Mouse (Mus musculus) forebrain, postnatal 0 days (tissue): ENCODE measurements around the gene Mettl14. TPM values are rescaled to one million over a fixed set of nuclear protein-coding genes. Genes with fewer than 3 reads are reported as not detected.
A peak's percentile ranks its signal among the peaks of the same experiment; 100 is the strongest.

ENCODE experiments used
- ATAC-seq: fragments of 200-750 bp; cut with Nextera tagmentation; 2 replicates; pipeline ENCODE4 v1.8.0; 2017; ENCODE audit warnings: mild to moderate bottlenecking, moderate library complexity
- DNase-seq: peaks from one replicate; pipeline ENCODE4 v3.0.0-alpha.2; 2015
- H3K27ac ChIP-seq: fragments of 300-500 bp; sonication (generic); 2 replicates; pipeline ENCODE4 v1.5.1; 2014; ENCODE audit warnings: low read depth, mild to moderate bottlenecking, antibody characterized with exemption, low read length, moderate library complexity, mixed read lengths
- H3K27me3 ChIP-seq: fragments of 300-500 bp; sonication (generic); 2 replicates; pipeline ENCODE4 v1.6.1; 2014; ENCODE audit warnings: mild to moderate bottlenecking, low read length, mixed read lengths; ENCODE audit not compliant: insufficient read depth
- H3K36me3 ChIP-seq: fragments of 300-500 bp; sonication (generic); 2 replicates; pipeline ENCODE4 v1.6.1; 2014; ENCODE audit warnings: mild to moderate bottlenecking, moderate library complexity; ENCODE audit not compliant: insufficient read depth
- H3K4me1 ChIP-seq: fragments of 300-500 bp; sonication (generic); 2 replicates; pipeline ENCODE4 v1.6.1; 2014; ENCODE audit warnings: antibody characterized with exemption; ENCODE audit not compliant: insufficient read depth
- H3K4me2 ChIP-seq: fragments of 300-500 bp; sonication (generic); 2 replicates; pipeline ENCODE4 v1.6.1; 2014; ENCODE audit warnings: low read depth, mild to moderate bottlenecking, moderate library complexity
- H3K4me3 ChIP-seq: fragments of 300-500 bp; sonication (generic); 2 replicates; pipeline ENCODE4 v1.5.1; 2014; ENCODE audit warnings: low read depth, low read length, mixed read lengths
- H3K9ac ChIP-seq: fragments of 300-500 bp; sonication (generic); 2 replicates; pipeline ENCODE4 v1.6.1; 2014; ENCODE audit warnings: mild to moderate bottlenecking
- H3K9me3 ChIP-seq: fragments of 300-500 bp; sonication (generic); 2 replicates; pipeline ENCODE4 v1.6.1; 2016; ENCODE audit warnings: low read length
- CTCF ChIP-seq: sonication (generic); IDR thresholded peaks from 2 replicates; pipeline ENCODE4 v1.5.1; 2016; ENCODE audit warnings: antibody characterized with exemption, control low read depth, low read depth
- WGBS: fragments of 180-500 bp; shearing (Covaris S2); extraction: QIAGEN DNeasy Blood & Tissue Kit; methylation state at CpG from one replicate; pipeline ENCODE4 v1.1.7; 2014; 5-methylcytosine and 5-hydroxymethylcytosine counted together
- polyA plus RNA-seq: library from polyadenylated mRNA; unstranded; fragments of >200 nt; fragmentation: Nextera tagmentation; extraction: Ambion mirVana; gene quantifications from 2 replicates; pipeline ENCODE4 v1.2.1, GENCODE M21; 2015
- total RNA-seq: library from RNA; depleted of rRNA; stranded (reverse); fragments of >200 nt; gene quantifications from 2 replicates; pipeline ENCODE4 v1.2.3, GENCODE M21; 2014; rRNA removed

The Mettl14 gene
- total RNA-seq (6.1 and 8.7 TPM in 2 replicates), polyA plus RNA-seq (9.6 and 14.9 TPM in 2 replicates)

DNA sequence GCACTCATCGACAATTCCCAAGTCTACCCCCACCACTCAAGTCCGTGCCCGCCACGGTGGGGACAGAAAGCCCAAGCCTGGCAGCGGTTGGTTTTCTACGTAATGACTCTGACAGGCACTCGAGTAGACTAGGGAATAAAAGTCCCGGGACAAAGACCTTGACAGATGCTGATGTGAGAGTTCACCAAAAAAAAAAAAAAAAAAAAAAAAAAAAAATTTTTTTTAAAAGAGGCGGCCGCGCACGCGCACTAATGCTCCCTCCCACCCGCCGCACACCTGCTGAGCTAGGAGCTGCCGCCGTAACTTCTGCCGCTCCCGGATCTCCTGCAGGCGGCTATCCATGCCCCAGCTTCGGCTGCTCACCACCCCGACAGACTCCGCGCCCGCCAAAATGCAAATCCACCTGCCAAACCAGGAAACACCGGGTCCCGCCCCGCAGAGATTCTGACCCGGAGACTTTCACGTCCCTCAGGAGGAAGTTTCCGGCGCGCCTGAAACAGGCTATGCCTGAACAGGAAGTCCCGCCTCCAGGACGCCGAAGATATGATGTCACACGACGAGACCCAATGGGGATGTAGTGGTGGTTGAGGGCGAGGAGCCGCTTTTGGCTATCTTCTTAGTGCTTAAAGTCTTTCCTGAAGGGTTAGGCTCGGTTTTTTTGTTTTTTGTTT, at the start of gene Mettl14:
Gene Mettl14 (minus strand): TSS at position 623 of the 671 bp plus-strand sequence.
- WGBS = under 1% methylated on average over 41 of the region's 41 CpGs
- no peaks in the 10 kb centered on the region for H3K27me3 ChIP-seq
- H3K36me3 ChIP-seq = peaks cover 8% of the 10 kb centered on the region; the same call in 1 of the 2 replicates
- peak within 1 kb of the TSS; percentile 47 for H3K9ac ChIP-seq
- H3K27ac ChIP-seq = peak within 1 kb of the TSS; percentile 80
- H3K4me3 ChIP-seq = peak within 1 kb of the TSS; percentile 46
- ATAC-seq (peak; percentile 100), DNase-seq (peak; percentile 99)
- no peaks in the 10 kb centered on the region for H3K9me3 ChIP-seq
- H3K4me2 ChIP-seq = peak within 1 kb of the TSS; percentile 65
- H3K4me1 ChIP-seq = peaks cover 12% of the 10 kb centered on the region
- TF ChIP-seq CTCF = no peak

DNA sequence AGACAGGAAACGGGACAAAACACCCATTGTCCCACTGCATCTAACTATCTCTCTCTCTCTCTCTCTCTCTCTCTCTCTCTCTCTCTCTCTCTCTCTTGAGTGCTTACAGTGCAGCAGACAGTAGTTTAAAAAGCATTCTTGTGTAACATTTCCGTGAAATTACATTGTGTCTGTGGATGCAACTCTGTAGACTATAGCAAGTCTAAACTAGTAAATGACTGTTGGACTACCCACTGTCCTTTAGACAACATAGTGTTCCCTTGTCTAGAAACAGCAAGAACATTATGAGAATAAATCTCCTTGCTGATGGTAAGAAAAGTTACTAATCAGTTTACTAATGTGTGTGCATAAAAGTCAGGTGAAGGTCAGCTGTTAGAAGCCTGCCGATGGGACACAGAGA, 47.5 kb upstream of the Mettl14 start:
- DNase-seq (no peak), ATAC-seq (no peak)
- H3K4me2 ChIP-seq = no peak overlapping the region
- H3K36me3 ChIP-seq = no peaks in the 10 kb centered on the region
- no peak overlapping the region for H3K9ac ChIP-seq
- H3K9me3 ChIP-seq = no peaks in the 10 kb centered on the region
- H3K4me1 ChIP-seq = no peaks in the 10 kb centered on the region
- no peaks in the 10 kb centered on the region for H3K27me3 ChIP-seq
- no peak for TF ChIP-seq CTCF
- H3K27ac ChIP-seq = no peak overlapping the region
- WGBS = 81% methylated on average over 3 of the region's 3 CpGs
- no peak overlapping the region for H3K4me3 ChIP-seq

DNA sequence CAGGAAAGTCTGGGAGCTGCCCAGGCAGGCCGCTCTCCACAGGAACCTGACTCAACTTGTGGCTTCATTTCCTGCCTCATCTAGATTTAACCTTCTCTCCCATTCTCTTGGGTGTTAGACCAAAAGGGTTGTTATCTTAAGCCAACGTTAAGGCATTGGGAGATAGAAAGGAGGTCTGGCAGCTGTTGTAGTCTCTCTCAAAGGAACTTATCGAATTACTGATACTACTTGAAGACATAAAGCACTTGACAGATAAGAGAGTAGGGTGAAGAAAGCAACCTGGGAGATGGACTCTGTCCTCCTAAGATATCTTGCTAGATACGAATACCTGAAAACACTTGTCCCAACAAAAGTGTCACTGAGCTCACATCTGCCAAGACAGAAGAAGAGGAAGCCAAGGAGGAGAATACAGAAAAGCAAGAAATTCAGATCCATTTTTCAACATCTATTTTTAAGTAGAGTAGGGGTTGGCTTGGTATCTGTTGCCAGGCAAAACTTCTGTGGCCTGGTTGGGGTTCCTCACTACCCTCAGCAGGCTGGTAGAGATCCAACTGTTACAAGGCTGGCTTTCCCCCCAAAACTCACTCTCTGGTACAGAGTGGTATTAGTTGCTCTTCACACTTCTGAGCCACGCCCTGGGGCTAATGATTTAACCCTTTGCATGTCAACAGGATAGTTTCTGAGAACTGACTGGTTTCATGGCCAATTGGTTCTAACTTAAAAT, 46.2 kb upstream of the Mettl14 start:
- ATAC-seq (no peak), DNase-seq (no peak)
- no peak for TF ChIP-seq CTCF
- WGBS = 81% methylated on average over 5 of the region's 5 CpGs
- no peak overlapping the region for H3K4me3 ChIP-seq
- no peaks in the 10 kb centered on the region for H3K27me3 ChIP-seq
- H3K4me2 ChIP-seq = no peak overlapping the region
- H3K27ac ChIP-seq = no peak overlapping the region
- H3K4me1 ChIP-seq = no peaks in the 10 kb centered on the region
- H3K36me3 ChIP-seq = no peaks in the 10 kb centered on the region
- no peaks in the 10 kb centered on the region for H3K9me3 ChIP-seq
- no peak overlapping the region for H3K9ac ChIP-seq

DNA sequence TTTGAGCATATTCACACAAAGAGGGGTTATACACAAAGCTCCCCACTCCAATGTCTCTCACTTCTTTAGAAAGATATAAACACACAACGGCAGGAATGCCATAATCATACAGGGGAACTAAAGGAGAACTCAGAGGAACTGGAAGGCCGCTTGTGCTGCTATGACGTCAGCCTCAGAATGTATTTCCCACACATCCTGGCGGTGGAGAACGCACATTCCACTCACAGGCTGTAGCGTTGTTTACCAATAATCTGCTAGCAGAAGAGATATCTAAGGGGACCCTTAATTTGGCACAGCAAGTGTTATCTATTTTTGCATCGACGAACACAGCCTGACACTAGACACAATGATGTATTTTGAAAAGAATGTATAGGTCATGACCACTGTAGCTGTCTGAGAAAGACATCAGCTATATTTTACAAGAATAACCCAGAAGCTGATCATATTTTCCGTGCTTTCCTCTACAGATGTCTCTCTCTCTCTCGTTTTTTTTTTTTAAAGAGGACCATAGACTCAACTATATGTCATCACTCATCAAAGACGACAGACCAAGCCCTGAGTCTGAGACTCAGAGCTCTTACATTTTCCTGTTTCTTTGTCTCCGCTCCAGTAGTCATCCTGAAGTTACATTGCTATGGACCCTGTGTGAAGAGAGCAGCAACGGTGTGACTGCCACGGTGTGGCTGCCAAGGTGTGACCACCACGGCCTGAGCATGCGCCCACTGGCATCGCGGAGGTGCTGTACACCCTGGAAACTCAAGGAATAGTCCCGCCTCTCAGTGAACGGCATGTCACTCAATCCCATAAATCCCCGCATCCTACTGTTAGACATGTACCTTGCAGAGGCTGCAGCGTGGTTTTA, 43.9 kb upstream of the Mettl14 start:
- Histone ChIP-seq H3K9me3 (no peaks in the 10 kb centered on the region), H3K36me3 (no peaks in the 10 kb centered on the region), H3K9ac (no peak overlapping the region), H3K27me3 (no peaks in the 10 kb centered on the region), H3K4me3 (no peak overlapping the region), H3K4me2 (no peak overlapping the region), H3K27ac (no peak overlapping the region), H3K4me1 (no peaks in the 10 kb centered on the region)
- ATAC-seq (no peak), DNase-seq (no peak)
- no peak for TF ChIP-seq CTCF
- WGBS = 81% methylated on average over 22 of the region's 22 CpGs

DNA sequence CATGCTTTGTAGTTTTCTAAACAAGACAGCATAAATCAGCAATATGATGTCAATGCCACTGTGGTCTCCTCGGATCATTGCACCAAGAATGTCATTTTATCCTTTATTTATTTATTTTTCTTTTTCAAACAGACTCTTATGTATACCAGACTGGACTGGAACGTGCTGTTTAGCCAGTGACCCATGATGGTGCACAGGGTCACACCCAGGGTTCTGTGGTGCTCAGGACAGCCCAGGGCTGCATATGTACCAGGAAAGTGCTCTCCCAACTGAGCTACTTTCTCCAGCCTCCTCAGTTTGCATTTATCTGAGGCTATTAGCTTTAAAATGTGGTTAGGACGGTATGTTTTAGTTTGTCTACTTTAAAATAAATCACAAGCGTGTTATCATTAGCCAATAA, 42.1 kb upstream of the Mettl14 start:
- ATAC-seq (no peak), DNase-seq (no peak)
- H3K4me1 ChIP-seq = no peaks in the 10 kb centered on the region
- H3K27me3 ChIP-seq = no peaks in the 10 kb centered on the region
- no peak overlapping the region for H3K4me3 ChIP-seq
- 70% methylated on average over 4 of the region's 4 CpGs for WGBS
- no peak for TF ChIP-seq CTCF
- H3K9me3 ChIP-seq = no peaks in the 10 kb centered on the region
- H3K36me3 ChIP-seq = no peaks in the 10 kb centered on the region
- no peak overlapping the region for H3K4me2 ChIP-seq
- H3K27ac ChIP-seq = no peak overlapping the region
- H3K9ac ChIP-seq = no peak overlapping the region

DNA sequence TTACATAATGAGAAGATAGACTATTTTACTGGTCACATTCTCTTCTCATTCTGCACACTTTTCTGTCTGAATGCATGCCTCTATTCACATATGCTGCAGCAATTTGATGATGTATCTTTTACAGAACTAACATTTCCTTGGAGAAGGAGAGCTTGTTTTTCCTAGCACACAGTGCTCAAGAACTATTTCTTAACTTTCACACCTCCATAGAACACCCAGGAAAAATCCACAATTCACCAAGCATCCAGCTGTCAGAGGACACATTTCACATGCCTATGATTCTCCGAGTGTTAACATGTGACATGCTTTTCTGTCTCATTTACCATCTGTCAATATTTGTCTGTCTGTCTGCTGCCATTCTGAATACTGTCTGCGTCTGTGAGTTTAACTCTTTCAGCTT, 39.7 kb upstream of the Mettl14 start:
- H3K4me1 ChIP-seq = no peaks in the 10 kb centered on the region
- no peak overlapping the region for H3K9ac ChIP-seq
- H3K9me3 ChIP-seq = no peaks in the 10 kb centered on the region
- ATAC-seq (peak; percentile 75), DNase-seq (no peak)
- 59% methylated on average over 2 of the region's 2 CpGs for WGBS
- no peaks in the 10 kb centered on the region for H3K36me3 ChIP-seq
- TF ChIP-seq CTCF = no peak
- H3K27ac ChIP-seq = no peak overlapping the region
- no peak overlapping the region for H3K4me3 ChIP-seq
- no peaks in the 10 kb centered on the region for H3K27me3 ChIP-seq
- H3K4me2 ChIP-seq = no peak overlapping the region

DNA sequence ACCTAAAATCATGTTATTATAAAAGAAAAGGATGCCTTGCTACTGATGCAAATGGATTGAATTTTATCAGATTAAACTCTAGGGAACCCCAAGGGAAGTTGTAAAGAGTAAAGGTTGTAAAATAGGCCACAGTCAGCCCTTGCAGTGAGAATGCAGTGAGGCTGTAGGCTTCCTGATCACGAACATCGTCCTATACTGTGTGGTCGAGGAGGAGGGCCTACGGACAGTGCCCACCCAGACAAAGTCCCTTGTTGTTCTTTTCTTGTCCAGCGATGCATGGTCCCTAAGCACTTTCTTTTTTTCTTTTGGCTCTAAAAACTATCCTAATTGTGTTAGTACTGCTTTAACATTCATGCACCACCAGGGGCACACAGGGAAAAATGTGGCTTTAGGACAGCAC, 27.3 kb upstream of the Mettl14 start:
- Histone ChIP-seq H3K4me1 (no peaks in the 10 kb centered on the region), H3K4me2 (no peak overlapping the region), H3K9ac (no peak overlapping the region), H3K4me3 (no peak overlapping the region), H3K9me3 (no peaks in the 10 kb centered on the region), H3K27me3 (no peaks in the 10 kb centered on the region), H3K36me3 (no peaks in the 10 kb centered on the region), H3K27ac (no peak overlapping the region)
- DNase-seq (no peak), ATAC-seq (no peak)
- 17% methylated on average over 5 of the region's 5 CpGs for WGBS
- no peak; the same call in 1 of the 2 replicates for TF ChIP-seq CTCF
